Mouse (Mus musculus) embryo, embryonic 10 days (tissue): Measurements from ENCODE around the gene Meis2.

Experiments used
- DNase-seq: peaks from one replicate; pipeline ENCODE4 v3.0.0-alpha.2; 2015; ENCODE audit warnings: low spot score

Meis2 gene

DNA sequence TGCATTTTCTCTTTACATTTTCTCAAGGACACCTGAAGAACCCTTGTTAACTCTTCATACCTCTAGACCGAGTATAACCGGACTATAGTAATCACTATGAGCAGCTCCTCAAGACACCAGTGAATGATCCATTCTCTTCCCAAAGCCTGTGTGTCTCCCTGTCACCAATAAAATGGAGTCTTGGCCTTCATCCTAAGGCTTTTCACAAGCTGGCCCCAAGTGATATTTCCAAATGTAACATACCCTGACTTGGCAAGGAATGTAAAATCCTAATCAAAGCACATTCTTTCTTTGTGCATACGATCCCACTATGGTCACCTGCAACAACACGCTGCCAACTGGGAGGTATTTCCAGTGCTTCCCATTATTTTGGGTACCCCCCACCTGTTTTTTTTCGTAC is 125.8 kb downstream of the Meis2 start:
- no peak for DNase-seq

DNA sequence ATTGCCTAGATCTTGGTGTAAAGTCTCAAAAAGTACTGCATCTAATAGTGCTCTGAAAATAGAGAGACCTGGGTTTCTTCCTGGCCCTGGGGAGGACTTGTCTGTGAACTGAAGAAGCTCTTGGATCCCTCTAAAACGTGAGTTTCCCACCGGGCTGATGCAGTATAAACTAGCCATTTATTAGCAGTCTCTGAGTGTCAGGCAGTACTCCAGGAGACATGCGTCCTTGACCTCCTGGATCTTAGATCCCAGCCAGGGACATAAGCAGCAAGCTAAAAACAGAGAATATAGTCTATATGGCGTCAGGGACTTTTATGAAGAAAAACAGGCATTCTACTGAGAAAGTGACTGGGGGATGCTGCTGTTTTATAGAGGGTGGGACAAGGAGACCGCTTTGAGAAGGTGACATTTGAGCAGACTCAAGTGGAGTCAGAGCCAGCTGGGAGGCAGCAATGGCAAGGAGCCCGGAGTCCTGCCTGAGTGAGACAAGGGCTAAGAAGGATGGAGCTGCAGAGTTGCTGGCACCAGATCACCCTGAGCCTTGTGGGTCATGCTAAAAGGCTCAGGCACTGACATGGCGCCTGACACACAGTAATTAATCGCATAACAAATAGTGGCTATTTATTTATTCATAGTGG is 126.6 kb downstream of the Meis2 start:
- no peak for DNase-seq

- no peak for DNase-seq
These were observed 127.3 kb downstream of the Meis2 start for GRCm38 (mm10) chr2:115938296-115938695.

DNA sequence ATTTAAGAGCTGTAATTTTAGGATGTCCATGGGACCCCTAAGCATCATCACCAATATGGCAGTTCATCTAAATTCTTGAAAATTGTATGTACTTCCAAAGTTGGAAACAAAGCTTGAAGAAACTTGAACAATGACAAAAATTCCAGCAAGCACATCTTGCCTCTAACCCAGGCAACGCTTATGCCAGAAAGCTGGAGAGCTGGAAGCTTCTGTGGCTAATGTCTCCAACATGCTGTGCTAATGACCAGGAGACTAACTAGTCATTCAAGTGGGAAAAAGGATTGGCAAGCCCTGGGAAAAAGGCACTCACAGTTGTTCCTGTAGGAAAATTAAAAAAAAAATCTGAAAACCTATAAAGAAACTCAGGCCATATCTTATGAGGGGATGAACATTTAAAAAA is 127.7 kb downstream of the Meis2 start:
- no peak for DNase-seq

DNA sequence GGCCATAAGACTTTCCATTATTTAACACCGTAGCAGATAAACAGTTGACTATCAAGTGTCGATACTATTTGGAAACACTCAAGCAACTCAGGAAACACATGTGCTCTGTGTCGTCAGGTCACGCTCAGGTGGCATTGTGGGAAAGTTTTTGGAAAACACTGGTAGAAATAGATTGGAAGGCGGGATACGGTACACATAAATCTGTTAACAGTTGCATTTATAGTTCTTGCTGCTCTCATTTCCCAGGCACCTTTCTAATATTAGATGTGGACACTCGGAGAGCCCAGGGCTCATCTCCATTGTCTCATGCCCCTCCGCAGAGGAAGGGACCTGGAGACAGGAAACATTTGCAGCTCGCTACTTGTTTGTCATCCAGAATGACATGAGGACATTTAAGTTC is 128.9 kb downstream of the Meis2 start:
- DNase-seq = no peak

DNA sequence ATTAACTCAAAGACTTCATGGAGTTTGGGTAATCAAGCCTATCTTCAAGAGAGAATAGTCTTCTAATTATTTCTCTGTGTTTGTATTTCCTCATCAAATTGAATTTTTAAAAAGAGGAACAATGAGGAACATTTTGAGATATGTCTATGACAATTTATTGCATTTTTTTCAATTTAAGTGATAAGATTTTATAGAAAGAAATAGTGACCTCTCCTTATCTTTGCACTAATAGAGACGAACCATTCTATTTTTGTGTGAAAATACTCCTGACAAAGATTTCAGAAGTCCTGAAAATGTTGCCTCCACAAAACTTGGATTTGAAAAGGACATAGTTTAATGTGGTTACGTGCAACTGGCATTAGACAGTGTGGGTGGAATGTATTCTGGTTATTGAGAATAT is 131.3 kb downstream of the Meis2 start:
- DNase-seq = no peak

GRCm38 (mm10) chr2:115933259-115933658 is 132.4 kb downstream of the Meis2 start:
- no peak for DNase-seq

DNA sequence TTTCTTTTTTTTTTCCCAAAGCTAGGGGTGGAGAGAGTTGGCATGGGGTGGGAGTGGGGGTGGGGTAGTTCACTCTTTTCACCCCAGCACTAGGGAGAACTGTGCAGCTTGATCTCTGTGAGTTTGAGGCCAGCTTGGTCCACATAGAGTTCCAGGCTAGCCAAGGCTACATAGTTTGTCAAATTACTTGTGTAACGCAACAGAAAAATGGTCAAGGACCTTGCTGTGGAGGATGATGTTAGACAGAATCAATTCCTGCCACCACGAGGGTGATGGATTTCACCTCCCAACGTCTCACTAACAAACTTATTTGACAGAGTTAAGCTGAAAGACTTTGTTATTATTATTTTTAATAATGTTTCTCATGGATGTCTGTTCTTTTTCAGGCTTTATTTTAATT is 139.9 kb downstream of the Meis2 start:
- DNase-seq = no peak

DNA sequence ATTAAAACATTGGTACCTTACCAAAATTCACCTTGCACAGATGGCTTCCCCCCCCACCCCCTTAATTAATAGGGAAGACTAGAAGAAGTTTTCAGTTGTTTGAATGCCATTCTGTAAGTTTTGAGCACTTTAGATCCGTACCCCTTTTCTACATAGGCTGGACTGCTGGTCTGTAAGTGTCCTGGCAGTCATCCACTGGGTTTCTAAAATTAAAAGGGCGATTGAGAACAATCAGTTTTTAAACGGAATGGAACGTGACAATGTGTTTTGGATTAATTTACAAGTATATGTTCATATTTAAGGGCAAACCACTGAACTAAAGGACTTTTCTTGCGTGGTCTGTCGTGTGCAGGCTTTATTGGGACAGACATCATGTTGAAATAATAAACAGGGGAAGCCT is 141.2 kb downstream of the Meis2 start:
- DNase-seq = no peak

DNA sequence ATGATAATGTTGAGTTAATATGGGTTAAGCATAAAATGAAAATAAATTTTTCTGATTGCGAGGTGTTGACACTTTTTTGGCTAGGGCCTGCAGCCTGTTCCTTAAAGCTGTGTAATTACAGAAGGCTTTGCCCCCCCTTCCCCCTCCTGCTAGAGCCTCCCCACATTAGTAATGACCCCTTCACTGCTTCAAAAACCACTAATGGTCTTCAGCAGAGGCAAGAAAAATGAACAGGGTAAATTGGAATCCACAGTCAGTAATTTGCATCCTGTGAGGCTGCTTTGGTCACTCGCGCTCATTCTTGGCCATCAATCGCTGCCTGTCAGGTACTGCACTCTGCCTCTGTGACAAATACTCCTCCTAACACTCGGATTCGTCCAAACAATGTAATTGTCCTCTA is 142.4 kb downstream of the Meis2 start:
- DNase-seq = peak; percentile 76

- DNase-seq = no peak
These were observed 144.0 kb downstream of the Meis2 start for GRCm38 (mm10) chr2:115921687-115922086.

- no peak for DNase-seq
These were observed 145.2 kb downstream of the Meis2 start for GRCm38 (mm10) chr2:115920336-115920951.

- no peak for DNase-seq
These were observed 146.2 kb downstream of the Meis2 start for GRCm38 (mm10) chr2:115919141-115920071.

DNA sequence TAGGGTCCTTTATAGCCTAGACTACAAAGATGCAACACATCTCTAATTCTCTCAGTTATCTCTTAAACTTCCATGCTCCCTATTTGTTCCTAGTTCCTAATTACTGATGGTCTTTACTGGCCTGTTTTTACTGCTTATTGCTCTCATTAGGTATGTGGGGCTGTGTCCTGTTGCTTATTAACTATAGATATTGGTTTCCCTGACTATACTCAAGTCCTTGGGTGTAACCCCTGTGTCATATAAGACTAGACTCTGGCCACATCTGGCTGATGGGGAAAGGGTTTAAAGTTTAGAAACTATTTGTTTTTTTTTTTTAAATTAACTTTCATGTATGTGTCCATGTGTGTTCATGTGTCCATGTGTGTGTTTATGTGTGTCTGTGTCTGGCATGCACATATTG is 147.1 kb downstream of the Meis2 start:
- no peak for DNase-seq

DNA sequence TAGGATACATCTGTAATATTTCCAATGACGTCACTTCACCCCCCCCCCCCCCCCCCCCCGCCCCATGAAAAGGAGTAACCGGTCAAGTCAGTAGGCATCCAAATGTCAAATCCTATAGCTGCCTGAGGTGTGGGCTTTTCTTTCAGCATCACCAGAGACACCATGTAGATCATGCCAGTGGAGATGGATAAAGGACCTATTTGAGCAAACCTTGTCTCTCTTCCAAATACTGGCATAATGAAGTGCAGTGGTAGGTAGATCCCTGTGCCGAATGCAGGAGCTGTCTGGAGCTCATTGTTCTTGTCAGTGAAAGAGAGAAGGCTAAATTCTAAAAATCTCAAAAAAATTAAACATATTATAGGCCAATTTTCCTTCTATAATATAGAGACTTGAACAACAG is 151.1 kb downstream of the Meis2 start:
- DNase-seq = no peak

DNA sequence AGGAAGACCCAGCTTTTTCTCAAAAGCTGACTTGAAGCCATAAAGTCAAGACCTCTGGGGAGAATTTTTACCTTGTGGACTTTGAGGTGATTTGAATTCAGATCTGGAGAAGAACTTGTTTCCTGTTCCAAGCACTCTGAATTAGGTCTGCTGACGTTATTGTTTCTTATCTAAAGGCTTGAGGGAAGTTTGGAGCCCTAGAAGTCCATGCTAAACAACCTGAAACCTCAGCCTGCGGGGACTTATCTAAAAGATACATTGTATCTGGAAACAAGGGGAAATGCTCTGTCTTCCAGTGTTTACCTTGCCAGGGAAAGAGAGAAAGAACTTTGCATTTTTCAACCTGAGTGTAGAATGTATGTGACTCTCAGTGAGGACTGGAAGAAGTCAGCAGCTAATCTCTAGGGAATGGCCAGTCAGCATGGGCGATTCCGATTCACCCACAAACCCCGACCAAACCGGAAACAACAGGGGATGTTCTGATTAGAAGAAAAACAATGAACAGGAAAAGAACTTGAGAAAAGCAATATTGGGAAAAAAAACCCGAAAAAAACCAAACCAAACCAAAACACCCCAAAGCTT is 152.6 kb downstream of the Meis2 start:
- no peak for DNase-seq

DNA sequence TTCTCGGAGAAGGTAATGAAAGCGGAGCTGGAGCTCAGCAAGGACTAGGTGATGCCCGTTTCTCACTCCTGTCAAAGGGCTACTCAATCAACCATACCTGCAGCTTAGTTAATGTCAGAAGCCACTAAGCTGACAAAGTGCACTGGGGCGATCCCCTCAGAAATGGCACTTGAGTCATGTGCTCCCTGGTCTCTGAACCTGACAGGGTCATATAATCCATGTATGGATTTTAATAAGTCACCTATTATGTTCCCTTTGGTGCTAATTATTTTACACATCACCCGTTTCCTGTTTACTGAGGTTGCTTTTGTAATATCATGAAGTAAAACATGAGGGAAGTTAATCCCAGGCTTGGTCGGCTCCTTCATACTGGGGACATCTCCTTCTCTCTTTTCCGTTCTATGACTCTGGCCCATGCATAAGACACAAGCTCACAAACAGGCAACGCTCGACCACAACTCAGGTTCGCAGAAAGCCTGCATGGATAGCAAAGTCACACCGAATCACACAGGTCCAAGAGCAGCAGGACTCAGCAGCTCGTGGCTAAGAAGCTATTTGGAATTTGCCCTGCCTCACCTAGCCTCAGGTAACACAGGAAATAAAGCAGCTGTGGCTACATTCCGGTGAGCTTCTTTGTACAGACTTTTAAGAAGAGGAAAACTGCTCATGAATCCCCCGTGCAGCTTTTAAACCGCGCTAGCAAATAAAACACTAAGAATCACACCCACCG is 153.6 kb downstream of the Meis2 start:
- no peak for DNase-seq

DNA sequence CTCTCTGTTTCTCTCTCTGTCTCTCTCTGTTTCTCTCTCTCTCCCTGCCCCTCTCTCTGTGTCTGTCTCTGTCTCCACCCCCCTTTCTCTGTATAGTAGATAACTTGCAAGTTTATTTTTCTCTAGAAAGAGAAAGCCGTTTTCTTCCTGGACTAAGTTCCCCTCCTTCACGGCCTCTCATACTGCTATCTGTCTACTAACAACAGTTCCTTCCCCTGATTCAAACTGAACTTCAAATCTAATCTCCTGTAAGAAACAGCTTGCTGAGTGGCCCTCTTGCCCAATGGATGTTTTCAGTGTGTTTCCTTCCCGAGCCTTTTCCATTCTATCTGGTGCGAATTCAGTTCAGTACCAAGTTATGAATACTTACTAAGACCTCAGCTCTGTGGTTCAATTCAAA is 155.4 kb downstream of the Meis2 start:
- DNase-seq = no peak

GRCm38 (mm10) chr2:115901007-115901406 is 164.6 kb downstream of the Meis2 start:
- no peak for DNase-seq

DNA sequence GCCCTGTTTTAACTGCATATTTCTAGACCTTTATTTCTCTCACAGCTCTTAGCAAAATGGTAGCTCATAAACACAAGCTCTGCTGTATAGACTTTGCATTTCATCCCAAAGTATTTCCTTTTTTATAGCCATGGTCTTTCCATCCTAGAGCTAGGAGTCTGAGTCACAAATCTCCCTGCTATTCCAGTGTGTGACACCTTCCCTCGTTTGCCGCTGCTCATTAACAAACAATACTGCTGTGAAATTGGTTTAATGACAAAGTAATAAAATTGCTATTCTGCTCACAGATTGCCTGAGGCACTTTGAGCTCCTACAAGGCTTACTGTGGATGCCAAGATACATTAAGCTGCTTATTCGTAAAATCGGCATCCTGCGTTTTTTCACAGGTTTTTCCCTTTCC is 168.1 kb downstream of the Meis2 start:
- DNase-seq = no peak

DNA sequence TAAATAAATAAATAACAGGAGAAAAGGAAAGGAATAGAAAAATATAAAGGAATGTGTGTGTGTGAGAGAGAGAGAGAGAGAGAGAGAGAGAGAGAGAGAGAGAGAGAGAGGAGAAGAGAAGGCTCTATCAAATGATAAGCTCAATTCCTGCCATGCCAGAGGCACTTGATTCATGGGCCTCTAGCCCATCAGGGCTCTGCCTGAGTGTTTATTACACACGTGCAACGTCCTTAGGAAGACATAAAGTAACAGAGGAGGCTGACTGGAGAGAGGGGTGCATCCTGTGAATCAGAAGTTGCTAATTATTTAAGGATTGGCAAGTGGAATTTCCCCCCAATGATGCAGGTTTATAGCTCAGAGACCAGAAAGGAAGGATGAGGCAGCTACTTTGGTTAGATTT is 168.6 kb downstream of the Meis2 start:
- no peak for DNase-seq

- DNase-seq = no peak
These were observed 169.9 kb downstream of the Meis2 start for GRCm38 (mm10) chr2:115895717-115896116.
